Mouse (Mus musculus) NIH3T3 (cell line): ENCODE results near the gene Zc3h6.
A peak's percentile ranks its signal among the peaks of the same experiment; 100 is the strongest.

Experiments used
- DNase-seq: peaks from one replicate; pipeline ENCODE4 v3.0.0-alpha.2; 2012; ENCODE audit warnings: low read depth

Gene Zc3h6

DNA sequence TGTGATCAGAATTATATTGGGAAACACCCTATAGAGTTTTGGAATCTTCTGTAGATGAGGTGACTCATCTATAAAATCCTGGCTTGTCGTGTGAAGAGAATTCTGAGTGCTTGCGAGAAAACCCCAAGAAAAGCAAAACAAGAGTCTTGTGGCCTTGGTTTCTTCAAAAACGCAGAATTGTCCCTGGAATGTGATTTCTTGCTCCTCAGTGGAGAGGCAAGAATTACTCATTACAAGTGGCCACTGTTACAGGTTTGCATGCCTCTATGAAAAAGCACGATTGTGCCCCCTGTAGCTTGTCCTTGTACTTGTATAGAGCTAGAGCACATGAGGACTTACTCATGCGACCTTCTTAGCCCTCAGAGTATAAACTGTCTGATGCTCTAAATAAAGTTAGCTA is 68.2 kb downstream of the Zc3h6 start:
- peak; percentile 62 for DNase-seq

- no peak for DNase-seq
Measured at GRCm38 (mm10) chr2:129038426-129038936, 71.3 kb downstream of the Zc3h6 start.

- DNase-seq, result no peak
Measured at GRCm38 (mm10) chr2:129038937-129039631, 71.9 kb downstream of the Zc3h6 start.

- DNase-seq, result no peak
Measured at GRCm38 (mm10) chr2:129040567-129040966, 73.4 kb downstream of the Zc3h6 start.

- DNase-seq, result peak; percentile 83
Measured at GRCm38 (mm10) chr2:129046172-129046845, 79.1 kb downstream of the Zc3h6 start.

DNA sequence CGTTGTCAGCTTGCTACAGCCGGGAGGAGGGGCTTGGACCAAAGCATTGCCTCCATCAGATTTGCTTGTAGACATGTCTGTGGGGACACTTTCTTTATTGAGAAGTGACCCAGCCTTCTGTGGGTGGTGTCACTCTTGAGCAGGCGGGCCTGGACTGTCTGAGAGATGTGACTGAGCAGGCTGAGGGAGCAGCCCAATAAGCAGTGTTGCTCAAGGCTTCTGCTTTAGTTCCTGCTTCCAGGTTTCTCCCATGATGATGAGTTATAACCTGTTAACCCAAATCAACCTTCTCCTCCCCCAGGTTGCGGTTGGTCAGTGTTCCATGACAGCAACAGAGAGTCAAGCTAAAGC is 79.6 kb downstream of the Zc3h6 start:
- DNase-seq, result no peak

DNA sequence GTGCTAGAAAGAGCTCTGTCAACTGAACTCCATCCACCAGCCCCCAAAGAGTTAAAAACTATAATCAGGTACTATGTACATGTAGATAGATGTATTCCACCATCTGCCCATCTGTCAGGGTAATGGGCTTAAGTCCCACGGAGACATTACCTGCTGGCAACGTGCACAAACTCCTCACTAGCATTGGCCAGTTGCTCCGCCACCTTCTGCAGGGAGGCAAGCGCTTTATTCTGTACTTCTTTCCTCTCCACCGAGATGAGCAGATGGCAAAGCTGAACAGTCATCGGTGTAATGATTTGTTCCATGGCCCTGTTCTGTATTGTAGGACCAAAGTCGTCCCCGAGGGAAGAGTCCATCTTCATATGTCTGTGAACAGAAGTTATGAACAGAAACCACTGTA is 80.6 kb downstream of the Zc3h6 start, which contains the start of gene Vinac1:
Gene Vinac1, minus strand, starts transcription at position 362 of the 400 bp plus-strand sequence.
- DNase-seq, result no peak

- DNase-seq, result no peak
Measured at GRCm38 (mm10) chr2:129052451-129052983, 85.3 kb downstream of the Zc3h6 start.

DNA sequence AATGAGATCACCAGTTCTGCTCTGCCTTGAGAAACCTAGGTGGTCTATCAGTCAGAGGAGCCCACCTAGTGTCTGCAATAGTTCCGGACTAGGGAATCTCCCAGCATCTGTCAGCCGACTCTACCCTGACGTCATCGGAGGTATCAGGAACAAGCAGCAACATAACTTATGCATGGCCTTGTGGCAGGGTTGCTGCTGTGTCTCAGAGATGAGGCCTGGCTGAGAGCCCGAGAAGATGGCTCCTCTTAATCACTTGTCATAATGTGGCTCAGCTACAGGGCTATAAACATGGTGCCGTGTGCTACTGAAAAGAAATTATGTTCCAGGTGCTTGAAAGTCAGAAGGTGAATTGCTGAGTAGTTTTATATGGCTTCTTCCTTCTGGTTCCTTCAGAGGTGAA is 88.5 kb downstream of the Zc3h6 start:
- no peak for DNase-seq

DNA sequence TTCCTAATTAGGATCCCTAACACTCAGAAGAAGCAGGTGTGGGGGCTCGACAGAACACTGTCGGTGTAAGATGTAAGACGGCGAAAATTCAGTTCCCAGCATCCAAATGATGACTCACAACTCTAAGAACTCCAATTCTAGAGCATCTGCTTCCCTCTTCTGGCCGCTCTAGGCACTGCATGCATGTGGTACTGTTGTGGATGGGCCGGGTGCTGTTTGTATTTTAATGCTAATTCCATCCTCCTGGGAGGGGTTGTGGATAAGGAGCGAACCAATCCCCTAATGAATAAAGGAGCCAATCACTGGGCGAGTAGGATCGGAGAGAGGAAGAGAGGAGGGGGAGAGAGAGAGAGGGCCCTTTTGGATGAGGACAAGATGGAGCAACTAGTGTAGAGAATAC is 89.4 kb downstream of the Zc3h6 start:
- DNase-seq, result peak; percentile 54

DNA sequence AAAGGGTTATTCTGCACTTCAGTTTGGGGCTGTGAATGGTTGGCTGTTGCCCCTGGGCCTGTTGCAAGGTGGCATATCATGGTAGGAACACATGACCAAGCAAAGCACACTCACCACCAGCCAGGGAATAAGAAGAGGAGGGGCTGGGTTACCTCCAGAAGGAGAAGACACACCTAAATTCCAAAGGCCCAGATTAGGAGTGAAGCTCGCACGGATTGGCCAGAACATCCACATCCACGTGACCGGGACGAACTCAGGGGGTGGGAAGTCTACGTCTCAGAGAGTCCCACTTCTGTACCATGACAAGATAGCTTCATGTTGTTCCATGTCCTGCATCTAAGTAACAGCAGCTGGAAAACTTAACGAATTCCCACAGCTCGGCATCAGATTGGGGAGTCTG is 90.1 kb downstream of the Zc3h6 start:
- DNase-seq, result no peak

DNA sequence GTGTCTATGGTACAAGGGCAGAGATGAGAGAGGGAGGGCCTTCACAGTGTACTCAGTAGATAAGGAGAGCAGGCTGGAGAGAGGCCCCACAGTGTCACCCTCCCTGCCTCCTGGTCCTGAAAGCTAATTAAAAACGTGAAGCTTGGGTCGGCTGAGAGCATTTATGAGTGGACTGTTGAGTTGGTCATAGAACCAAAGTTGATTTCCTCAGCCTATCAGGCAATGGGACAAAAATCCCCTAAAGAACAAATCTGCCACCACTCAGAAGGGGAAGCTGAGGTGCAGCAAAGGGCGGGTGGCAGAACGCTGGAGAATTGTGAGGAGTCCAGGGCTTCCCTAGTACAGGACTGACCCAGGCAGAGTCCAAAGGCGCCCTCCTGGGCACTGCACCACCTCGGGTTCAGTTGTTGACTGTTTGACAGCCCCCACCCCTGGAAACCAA is 90.7 kb downstream of the Zc3h6 start:
- DNase-seq, result no peak

- DNase-seq, result no peak
Measured at GRCm38 (mm10) chr2:129061456-129062059, 94.4 kb downstream of the Zc3h6 start.

DNA sequence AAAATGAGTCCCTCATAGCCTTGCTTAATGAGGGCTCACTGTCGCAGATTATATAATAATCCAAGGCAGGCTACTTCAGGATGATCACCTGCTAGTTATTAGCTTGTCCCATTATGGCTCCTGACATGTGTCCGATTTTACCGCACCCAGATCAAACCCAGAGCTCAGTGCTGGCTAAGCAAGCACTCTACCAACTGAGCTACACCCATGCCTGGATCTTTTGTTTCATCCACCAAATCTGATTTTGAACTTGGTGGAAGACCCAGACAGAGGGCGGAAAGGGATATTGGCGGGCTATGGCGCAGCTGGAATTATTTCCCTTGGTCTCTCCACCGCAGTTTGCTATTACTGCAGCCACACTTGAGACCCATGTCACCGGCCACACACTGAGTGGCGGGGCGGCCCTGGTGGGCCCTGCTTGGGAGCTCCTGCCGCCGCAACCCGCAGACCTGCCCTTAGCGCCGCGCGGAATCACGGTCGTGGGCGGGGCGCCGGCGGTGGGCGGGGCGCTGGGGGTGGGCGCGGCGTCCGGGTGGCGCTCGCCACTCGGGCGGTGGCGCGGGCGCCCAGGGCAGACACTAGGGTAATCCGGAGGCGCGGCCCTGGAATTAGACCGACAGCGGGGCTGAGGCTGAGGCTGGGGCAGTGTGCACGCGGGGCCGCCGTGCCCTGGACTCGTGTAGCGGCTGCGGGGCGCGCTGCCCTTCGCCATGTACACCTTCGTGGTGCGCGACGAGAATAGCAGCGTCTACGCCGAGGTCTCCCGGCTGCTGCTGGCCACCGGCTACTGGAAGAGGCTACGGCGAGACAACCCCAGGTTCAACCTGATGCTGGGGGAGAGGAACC is 98.5 kb downstream of the Zc3h6 start, which contains the start of gene Ttl:
Gene Ttl, plus strand, starts transcription at position 506 of the 846 bp plus-strand sequence.
- DNase-seq, result peak; percentile 76

DNA sequence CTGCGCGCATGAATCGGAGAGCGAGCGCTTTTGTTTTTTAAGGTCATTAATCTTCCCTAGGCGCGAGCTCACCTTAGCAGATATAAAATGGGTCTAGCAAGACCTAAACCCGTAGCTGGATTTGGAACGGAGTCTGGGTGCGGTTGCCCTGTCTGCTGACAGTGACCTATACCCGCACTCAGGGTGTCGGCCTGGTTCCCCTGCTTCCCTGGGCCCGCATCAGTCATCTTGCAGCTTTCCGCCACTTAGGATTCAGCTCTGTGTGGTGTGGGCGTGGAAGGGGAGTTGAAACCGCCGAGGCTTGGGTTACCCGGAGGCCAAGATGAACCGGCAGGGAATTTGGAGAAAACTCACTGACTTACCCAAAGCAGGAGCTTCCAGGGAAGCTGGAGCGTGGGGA is 99.1 kb downstream of the Zc3h6 start:
- DNase-seq, result peak; percentile 80
